Mouse (Mus musculus): ENCODE results near the gene Vmn1r196.
"Not testable (repeated sequence)": the region's sequence is repeated elsewhere in the genome, so short reads cannot be mapped to it uniquely, and the experiment has no call there.

The Vmn1r196 gene

GRCm38 (mm10) chr13:22289620-22290019 lies at the start of gene Vmn1r196:
TSS of gene Vmn1r196 (plus strand) at chr13:22289920.
- no peak for DNase-seq

GRCm38 (mm10) chr13:22243915-22244314 lies 45.8 kb upstream of the Vmn1r196 start, which contains the start of gene Vmn1r194:
TSS of gene Vmn1r194 (plus strand) at chr13:22244215.
- DNase-seq: no peak

GRCm38 (mm10) chr13:22270222-22270621 lies 19.5 kb upstream of the Vmn1r196 start, which contains the start of gene Vmn1r195:
TSS of gene Vmn1r195 (plus strand) at chr13:22270522.
- not testable (repeated sequence) for DNase-seq

GRCm38 (mm10) chr13:22271721-22272120 lies 18.0 kb upstream of the Vmn1r196 start:
- DNase-seq: no peak

GRCm38 (mm10) chr13:22284578-22284977 lies 5.1 kb upstream of the Vmn1r196 start:
- DNase-seq: peak; percentile 11

- not testable (repeated sequence) for DNase-seq
Measured at GRCm38 (mm10) chr13:22308075-22308474, 18.4 kb downstream of the Vmn1r196 start.

- no peak for DNase-seq
Measured at GRCm38 (mm10) chr13:22315361-22315760, 25.6 kb downstream of the Vmn1r196 start.

- DNase-seq: no peak
Measured at GRCm38 (mm10) chr13:22317366-22317765, 27.6 kb downstream of the Vmn1r196 start.

GRCm38 (mm10) chr13:22320091-22320490 lies 30.4 kb downstream of the Vmn1r196 start:
- DNase-seq: no peak

GRCm38 (mm10) chr13:22324289-22324688 lies 34.6 kb downstream of the Vmn1r196 start, which contains the start of gene Vmn1r197:
TSS of gene Vmn1r197 (plus strand) at chr13:22324589.
- no peak for DNase-seq

- DNase-seq: no peak
Measured at GRCm38 (mm10) chr13:22333269-22333668, 43.5 kb downstream of the Vmn1r196 start.

GRCm38 (mm10) chr13:22335565-22335964 lies 45.8 kb downstream of the Vmn1r196 start:
- no peak for DNase-seq

Data from embryo, embryonic 11 days (tissue).